Mouse (Mus musculus) limb, embryonic 11.5 days (tissue): Measurements from ENCODE around the gene Bcl9. TPM values are rescaled to one million over a fixed set of nuclear protein-coding genes. Genes with fewer than 3 reads are reported as not detected.
A peak's percentile ranks its signal among the peaks of the same experiment; 100 is the strongest.

Experiments
- ATAC-seq: fragments of 200-750 bp; cut with Nextera tagmentation; 2 replicates; pipeline ENCODE4 v1.8.0; 2017; ENCODE audit warnings: low read depth; ENCODE audit not compliant: insufficient number of reproducible peaks, low FRiP score, low TSS enrichment
- DNase-seq: peaks from one replicate; pipeline ENCODE4 v3.0.0-alpha.2; 2015; ENCODE audit warnings: low spot score
- H3K27ac ChIP-seq: fragments of 300-500 bp; sonication (generic); replicated peaks from 2 replicates; pipeline ENCODE4 v1.5.1; 2014; ENCODE audit warnings: low read depth, mild to moderate bottlenecking, low read length
- H3K27me3 ChIP-seq: fragments of 300-500 bp; sonication (generic); 2 replicates; pipeline ENCODE4 v1.6.1; 2014; ENCODE audit warnings: mild to moderate bottlenecking, low read length, mixed read lengths; ENCODE audit not compliant: control insufficient read depth, insufficient read depth
- H3K36me3 ChIP-seq: fragments of 300-500 bp; sonication (generic); 2 replicates; pipeline ENCODE4 v1.6.1; 2014; ENCODE audit warnings: mild to moderate bottlenecking, low read length, moderate library complexity, mixed read lengths; ENCODE audit not compliant: control insufficient read depth, insufficient read depth
- H3K4me1 ChIP-seq: fragments of 300-500 bp; sonication (generic); 2 replicates; pipeline ENCODE4 v1.6.1; 2014; ENCODE audit warnings: low read length, mixed read lengths; ENCODE audit not compliant: control insufficient read depth, insufficient read depth
- H3K4me2 ChIP-seq: fragments of 300-500 bp; sonication (generic); 2 replicates; pipeline ENCODE4 v1.6.1; 2014; ENCODE audit warnings: low read depth, mild to moderate bottlenecking, moderate library complexity; ENCODE audit not compliant: severe bottlenecking
- H3K4me3 ChIP-seq: fragments of 300-500 bp; sonication (generic); 2 replicates; pipeline ENCODE4 v1.5.1; 2014; ENCODE audit warnings: low read depth, low read length
- H3K9ac ChIP-seq: fragments of 300-500 bp; sonication (generic); 2 replicates; pipeline ENCODE4 v1.6.1; 2014; ENCODE audit warnings: mild to moderate bottlenecking, low read length
- H3K9me3 ChIP-seq: fragments of 300-500 bp; sonication (generic); 2 replicates; pipeline ENCODE4 v1.6.1; 2016; ENCODE audit warnings: low read length; ENCODE audit not compliant: control insufficient read depth
- WGBS: fragments of 180-500 bp; shearing (Covaris S2); extraction: QIAGEN DNeasy Blood & Tissue Kit; methylation state at CpG from one replicate; pipeline ENCODE4 v1.1.7; 2014; 5-methylcytosine and 5-hydroxymethylcytosine counted together
- polyA plus RNA-seq: library from polyadenylated mRNA; unstranded; fragments of >200 nt; fragmentation: Nextera tagmentation; extraction: Ambion mirVana; gene quantifications from 2 replicates; pipeline ENCODE4 v1.2.1, GENCODE M21; 2014

Gene Bcl9
- polyA plus RNA-seq, 1 experiment from 2014 or later = 76.8 TPM

DNA sequence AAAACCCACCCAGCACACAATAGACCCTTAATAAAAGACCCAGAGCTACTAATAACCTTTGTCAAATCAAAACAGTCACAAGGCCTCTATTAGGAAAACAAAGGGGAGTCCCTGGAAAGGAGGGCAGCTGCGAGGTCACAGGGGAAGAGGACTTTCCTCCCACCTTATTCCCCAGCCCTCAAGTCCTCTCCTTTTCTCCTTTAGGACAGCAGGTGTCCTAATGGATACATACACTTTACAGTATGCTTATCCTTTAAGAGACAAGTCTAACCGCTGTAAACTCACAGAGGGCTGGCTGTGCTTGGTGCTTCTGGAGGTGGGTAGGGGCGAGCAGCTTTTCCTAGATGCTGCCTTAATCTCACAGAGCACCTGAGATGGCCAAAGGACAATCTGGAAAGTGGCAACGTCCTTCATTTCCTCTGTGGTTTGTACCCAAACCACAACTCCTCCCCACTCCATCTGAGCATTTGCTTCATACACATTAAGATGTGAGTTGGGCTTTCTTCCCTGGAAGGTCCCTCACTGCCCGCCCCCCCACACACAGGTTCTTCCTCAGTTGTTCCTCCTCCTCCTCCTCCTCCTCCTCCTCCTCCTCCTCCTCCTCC lies 42.8 kb downstream of the Bcl9 start:
- peaks cover 27% of the 10 kb centered on the region for H3K4me1 ChIP-seq
- peaks cover 3% of the 10 kb centered on the region; the same call in 1 of the 2 replicates for H3K9me3 ChIP-seq
- H3K36me3 ChIP-seq = no peaks in the 10 kb centered on the region; the same call in 1 of the 2 replicates
- ATAC-seq = no peak
- no peak overlapping the region for H3K4me2 ChIP-seq
- H3K27ac ChIP-seq = peak overlapping the region; percentile 81; the same call in 1 of the 2 replicates
- no peak overlapping the region for H3K4me3 ChIP-seq
- no peaks in the 10 kb centered on the region for H3K27me3 ChIP-seq
- no peak for DNase-seq
- no peak overlapping the region for H3K9ac ChIP-seq
- 23% methylated on average over 5 of the region's 5 CpGs for WGBS

DNA sequence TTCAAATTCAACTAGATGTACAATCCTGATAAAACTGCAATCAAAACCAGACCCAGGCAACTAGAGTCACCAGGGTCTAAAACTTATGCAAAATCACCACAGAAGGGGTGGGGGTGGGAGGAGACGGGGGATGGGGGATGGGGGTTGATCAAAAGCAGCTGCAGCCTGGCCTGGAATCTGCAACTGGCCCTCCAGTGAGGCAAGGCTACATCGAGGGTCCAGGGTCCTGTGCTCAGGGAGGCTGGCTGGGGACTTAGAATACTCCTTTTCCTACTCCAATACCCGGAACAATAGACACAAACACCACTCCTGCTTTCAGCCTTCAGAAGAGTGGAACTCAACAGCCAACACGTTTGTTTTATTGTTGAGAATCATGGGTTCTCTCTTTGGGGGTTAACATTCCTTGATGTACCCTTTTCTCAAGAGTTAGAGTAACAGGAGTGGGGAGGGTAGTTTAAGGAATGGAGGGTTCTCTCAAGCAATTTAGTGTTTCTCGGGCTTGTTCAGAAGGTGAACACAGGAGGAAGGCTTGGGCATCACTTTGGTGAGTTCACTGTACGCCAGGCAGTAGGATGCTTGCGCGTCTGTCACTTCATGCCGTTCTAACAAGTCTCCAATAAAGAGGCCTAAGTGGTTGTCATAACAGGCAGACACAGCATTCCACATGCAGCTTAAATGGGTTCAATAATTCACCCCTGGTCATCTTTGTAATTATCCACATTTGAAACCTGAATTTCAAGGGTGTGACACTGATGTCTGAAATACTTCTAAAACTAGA lies 43.7 kb downstream of the Bcl9 start:
- WGBS = 13% methylated on average over 9 of the region's 9 CpGs
- Histone ChIP-seq H3K4me1 (peaks cover 27% of the 10 kb centered on the region), H3K4me3 (no peak overlapping the region), H3K27me3 (no peaks in the 10 kb centered on the region), H3K4me2 (peak overlapping the region; percentile 17; the same call in 1 of the 2 replicates), H3K9me3 (peaks cover under 1% of the 10 kb centered on the region; the same call in 1 of the 2 replicates), H3K9ac (0 out of 2 replicates have a peak overlapping the region, but pooled peaks have one; percentile 27), H3K27ac (peak overlapping the region; percentile 81), H3K36me3 (no peaks in the 10 kb centered on the region)
- DNase-seq (peak; percentile 81), ATAC-seq (peak; percentile 84)

DNA sequence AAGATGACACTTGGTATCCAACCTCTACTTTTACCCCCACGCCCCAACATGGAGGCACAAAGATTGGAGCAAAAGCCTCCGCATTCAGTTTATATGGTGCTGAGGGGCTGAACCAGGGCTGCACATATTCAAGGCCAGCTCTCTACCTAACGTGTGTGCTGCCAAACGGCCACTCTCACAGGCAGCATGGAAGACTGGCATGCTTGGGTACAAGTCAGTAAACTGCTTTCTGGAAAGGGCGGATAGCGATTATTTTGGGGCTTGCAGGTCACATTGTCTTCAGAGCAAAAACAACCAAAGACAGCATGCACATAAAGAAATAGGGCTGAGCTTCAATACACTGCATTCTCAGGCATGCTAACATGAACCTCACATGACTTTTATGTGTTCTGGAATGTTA lies 44.8 kb downstream of the Bcl9 start:
- Histone ChIP-seq H3K4me3 (no peak overlapping the region), H3K4me2 (no peak overlapping the region), H3K9me3 (no peaks in the 10 kb centered on the region), H3K4me1 (peaks cover 27% of the 10 kb centered on the region), H3K27me3 (no peaks in the 10 kb centered on the region), H3K9ac (no peak overlapping the region), H3K27ac (no peak overlapping the region), H3K36me3 (no peaks in the 10 kb centered on the region)
- ATAC-seq (no peak), DNase-seq (peak; percentile 25)
- WGBS = 66% methylated on average over 6 of the region's 6 CpGs

DNA sequence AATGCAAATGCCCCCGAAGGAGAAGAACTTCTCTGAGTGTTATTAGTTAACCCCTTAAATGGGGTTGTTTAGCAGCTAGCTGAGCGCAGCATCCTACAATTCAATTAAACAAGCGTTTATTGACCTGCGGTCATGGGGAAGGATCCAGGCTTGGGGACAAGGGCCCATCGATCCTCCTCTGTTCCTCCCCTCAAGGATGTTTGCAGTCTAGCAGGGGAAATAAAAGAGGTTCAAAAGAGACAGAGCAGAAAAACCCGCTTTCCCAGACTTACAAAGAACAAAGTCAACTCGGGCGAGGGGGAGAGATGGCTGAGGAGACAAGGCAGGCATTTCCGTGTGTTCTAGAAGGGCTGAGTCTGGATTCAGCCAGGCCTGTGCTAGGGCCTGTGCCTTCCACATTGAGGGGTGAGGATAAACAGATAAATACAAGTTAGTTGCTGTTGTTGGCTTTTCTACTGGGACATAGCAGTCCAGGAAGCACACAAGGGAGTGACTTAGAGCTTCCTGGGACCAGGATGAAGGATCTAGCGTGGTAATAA lies 55.0 kb downstream of the Bcl9 start:
- H3K9me3 ChIP-seq = no peaks in the 10 kb centered on the region
- DNase-seq (no peak), ATAC-seq (no peak)
- H3K27me3 ChIP-seq = no peaks in the 10 kb centered on the region
- H3K27ac ChIP-seq = no peak overlapping the region
- H3K9ac ChIP-seq = no peak overlapping the region
- no peak overlapping the region for H3K4me3 ChIP-seq
- 46% methylated on average over 10 of the region's 10 CpGs for WGBS
- no peak overlapping the region for H3K4me2 ChIP-seq
- no peaks in the 10 kb centered on the region; the same call in 1 of the 2 replicates for H3K36me3 ChIP-seq
- H3K4me1 ChIP-seq = peaks cover 6% of the 10 kb centered on the region; the same call in 1 of the 2 replicates

DNA sequence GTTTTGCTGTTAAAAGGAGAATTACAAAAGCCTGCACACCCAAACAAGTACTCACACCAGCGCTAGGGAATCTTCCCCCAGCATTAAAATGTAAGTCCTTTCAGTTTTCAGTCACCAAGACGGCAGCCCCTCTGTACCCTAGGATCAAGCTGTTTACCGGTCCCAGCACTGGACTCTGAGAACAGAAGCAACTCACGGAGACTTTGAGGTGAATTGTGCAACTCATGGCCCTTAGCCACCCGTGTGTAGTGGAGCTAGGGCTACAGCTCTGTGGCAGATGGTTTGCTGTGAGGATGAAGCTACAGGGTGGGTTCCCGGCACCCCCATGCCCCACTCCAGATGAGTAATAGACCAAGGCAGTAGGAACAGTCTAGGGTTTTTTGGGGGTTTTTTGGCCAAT lies 55.9 kb downstream of the Bcl9 start:
- Histone ChIP-seq H3K9me3 (no peaks in the 10 kb centered on the region), H3K4me3 (no peak overlapping the region), H3K4me1 (peaks cover 6% of the 10 kb centered on the region; the same call in 1 of the 2 replicates), H3K4me2 (no peak overlapping the region), H3K9ac (no peak overlapping the region), H3K36me3 (no peaks in the 10 kb centered on the region; the same call in 1 of the 2 replicates), H3K27me3 (no peaks in the 10 kb centered on the region), H3K27ac (no peak overlapping the region)
- no peak for ATAC-seq
- 68% methylated on average over 6 of the region's 6 CpGs for WGBS
- DNase-seq = no peak

GRCm38 (mm10) chr3:97239793-97240192 lies 57.9 kb downstream of the Bcl9 start:
- Histone ChIP-seq H3K4me3 (no peak overlapping the region), H3K4me2 (no peak overlapping the region), H3K4me1 (peaks cover 6% of the 10 kb centered on the region; the same call in 1 of the 2 replicates), H3K9me3 (no peaks in the 10 kb centered on the region), H3K27me3 (no peaks in the 10 kb centered on the region), H3K36me3 (no peaks in the 10 kb centered on the region; the same call in 1 of the 2 replicates), H3K9ac (no peak overlapping the region), H3K27ac (no peak overlapping the region)
- DNase-seq (no peak), ATAC-seq (no peak)
- 92% methylated on average over 6 of the region's 6 CpGs for WGBS

DNA sequence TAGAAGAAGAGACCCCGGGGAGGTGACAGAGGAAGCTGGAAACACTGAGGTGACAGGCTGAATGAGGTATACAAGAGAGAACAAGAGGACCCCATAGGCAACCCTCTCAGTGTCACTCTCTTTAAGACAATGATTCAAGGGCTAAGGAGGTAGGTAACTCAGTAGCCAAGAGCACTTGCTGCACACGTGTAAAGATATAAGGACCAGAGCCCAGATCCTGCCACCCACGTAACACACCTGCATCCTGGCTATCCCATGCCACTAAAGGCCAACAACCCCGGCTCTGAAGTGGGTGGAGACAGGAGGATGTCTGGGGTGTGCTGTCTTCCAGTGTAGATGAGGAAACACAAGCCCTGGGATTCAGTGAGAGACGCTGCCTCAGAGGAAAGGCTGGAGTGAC lies 58.4 kb downstream of the Bcl9 start:
- DNase-seq (no peak), ATAC-seq (no peak)
- no peaks in the 10 kb centered on the region for H3K9me3 ChIP-seq
- H3K9ac ChIP-seq = no peak overlapping the region
- WGBS = 86% methylated on average over 5 of the region's 5 CpGs
- no peak overlapping the region for H3K4me2 ChIP-seq
- no peak overlapping the region for H3K4me3 ChIP-seq
- H3K27ac ChIP-seq = no peak overlapping the region
- no peaks in the 10 kb centered on the region; the same call in 1 of the 2 replicates for H3K36me3 ChIP-seq
- no peaks in the 10 kb centered on the region for H3K27me3 ChIP-seq
- H3K4me1 ChIP-seq = peaks cover 6% of the 10 kb centered on the region; the same call in 1 of the 2 replicates

DNA sequence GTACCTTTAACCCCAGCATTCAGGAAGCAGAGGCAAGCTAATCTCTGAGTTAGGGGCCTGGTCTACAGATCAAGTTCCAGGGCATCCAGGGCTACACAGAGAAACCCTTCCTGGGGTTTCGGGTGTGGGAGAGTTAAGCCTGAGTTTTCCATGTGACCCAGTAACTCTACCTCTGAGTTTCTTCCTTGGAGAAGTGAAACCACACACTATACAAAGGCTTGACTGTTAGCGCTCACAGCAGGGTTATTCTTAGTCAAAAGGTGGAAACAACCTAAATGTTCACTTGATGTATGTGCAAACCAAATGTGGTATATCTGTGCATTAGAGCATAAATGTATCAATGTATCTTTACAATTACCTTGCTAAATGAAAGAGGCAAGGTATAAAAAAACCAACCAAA lies 59.2 kb downstream of the Bcl9 start:
- H3K27me3 ChIP-seq = no peaks in the 10 kb centered on the region
- no peak overlapping the region for H3K27ac ChIP-seq
- DNase-seq = no peak
- H3K9ac ChIP-seq = no peak overlapping the region
- no peak for ATAC-seq
- H3K9me3 ChIP-seq = no peaks in the 10 kb centered on the region
- peaks cover 6% of the 10 kb centered on the region; the same call in 1 of the 2 replicates for H3K4me1 ChIP-seq
- 90% methylated on average over 2 of the region's 2 CpGs for WGBS
- H3K4me3 ChIP-seq = no peak overlapping the region
- H3K36me3 ChIP-seq = no peaks in the 10 kb centered on the region; the same call in 1 of the 2 replicates
- H3K4me2 ChIP-seq = no peak overlapping the region
